Mouse (Mus musculus) CH12.LX (cell line): Measurements from ENCODE around the gene Cpne5. TPM values are rescaled to one million over a fixed set of nuclear protein-coding genes. Genes with fewer than 3 reads are reported as not detected.

ENCODE experiments used
- DNase-seq: peaks from one replicate; pipeline ENCODE4 v3.0.0-alpha.2; 2013; ENCODE audit errors: extremely low read depth
- H3K27ac ChIP-seq: 2 replicates; pipeline ENCODE4 v1.5.1; 2012; ENCODE audit warnings: low read depth, mild to moderate bottlenecking, control low read depth, moderate library complexity; ENCODE audit not compliant: insufficient read depth
- H3K27me3 ChIP-seq: replicated peaks from 2 replicates; pipeline ENCODE3; 2012; ENCODE audit warnings: inconsistent platforms
- H3K36me3 ChIP-seq, 2 experiments: replicated peaks in 1 of 2; 2 replicates each; pipeline versions ENCODE3 to v1.6.1; 2012; ENCODE audit warnings: inconsistent platforms in 1 of 2, low read length in 1 of 2, mild to moderate bottlenecking in 1 of 2, mixed read lengths in 1 of 2, moderate library complexity in 1 of 2; ENCODE audit not compliant: control insufficient read depth in 1 of 2, insufficient read depth in 1 of 2
- H3K4me1 ChIP-seq, 2 experiments: 2 replicates each; pipeline ENCODE4 v1.6.1; 2012; ENCODE audit warnings: inconsistent platforms in 1 of 2, moderate library complexity in 1 of 2; ENCODE audit not compliant: insufficient read depth in 2 of 2, control insufficient read depth in 1 of 2
- H3K4me2 ChIP-seq: 2 replicates; pipeline ENCODE4 v1.6.1; 2012; ENCODE audit warnings: low read depth, mild to moderate bottlenecking, control low read depth; ENCODE audit not compliant: poor library complexity, insufficient read depth, severe bottlenecking
- H3K4me3 ChIP-seq, 3 experiments: fragments of 150-350 bp in 1 of 3; sonication (generic) in 1 of 3; replicated peaks in 1 of 3; 2 replicates each; pipeline versions ENCODE3 to v1.5.1; 2011 to 2012; ENCODE audit warnings: low read depth in 2 of 3, low read length in 2 of 3, mild to moderate bottlenecking in 2 of 3, moderate library complexity in 2 of 3, control low read depth in 1 of 3, improper control_type of control experiment in 1 of 3, inconsistent platforms in 1 of 3, mixed read lengths in 1 of 3; ENCODE audit not compliant: poor library complexity in 1 of 3
- H3K79me2 ChIP-seq: replicated peaks from 2 replicates; pipeline ENCODE4 v1.6.1; 2012; ENCODE audit warnings: mild to moderate bottlenecking, moderate library complexity; ENCODE audit not compliant: control insufficient read depth, poor library complexity, insufficient read depth, severe bottlenecking; ENCODE audit errors: extremely low read depth
- H3K9ac ChIP-seq: 2 replicates; pipeline ENCODE4 v1.6.1; 2012; ENCODE audit warnings: low read depth, mild to moderate bottlenecking, control low read depth, moderate library complexity; ENCODE audit not compliant: insufficient read depth
- H3K9me3 ChIP-seq: replicated peaks from 2 replicates; pipeline ENCODE3; 2012; ENCODE audit warnings: low read length, inconsistent platforms, mixed read lengths
- CTCF ChIP-seq, 2 experiments: IDR thresholded peaks in 1 of 2; conservative IDR thresholded peaks in 1 of 2; 2 replicates each; pipeline ENCODE4 v1.5.1; 2011 to 2012; ENCODE audit warnings: low read depth in 2 of 2, low read length in 2 of 2, improper control_type of control experiment in 1 of 2, inconsistent platforms in 1 of 2, mild to moderate bottlenecking in 1 of 2, moderate library complexity in 1 of 2
- EP300 ChIP-seq: IDR thresholded peaks from 2 replicates; pipeline ENCODE4 v1.6.1; 2011; ENCODE audit warnings: low read length, improper control_type of control experiment
- IRF4 ChIP-seq: IDR thresholded peaks from 2 replicates; pipeline ENCODE4 v1.6.1; 2014; ENCODE audit warnings: low read depth, mild to moderate bottlenecking, inconsistent platforms, low read length, improper control_type of control experiment
- MAFK ChIP-seq: IDR thresholded peaks from 2 replicates; pipeline ENCODE4 v1.6.1; 2011; ENCODE audit warnings: low read length, improper control_type of control experiment; ENCODE audit not compliant: insufficient replicate concordance
- MAX ChIP-seq: IDR thresholded peaks from 2 replicates; pipeline ENCODE4 v1.6.1; 2011; ENCODE audit warnings: low read length, improper control_type of control experiment
- MEF2A ChIP-seq: IDR thresholded peaks from 2 replicates; pipeline ENCODE4 v1.6.1; 2014; ENCODE audit warnings: low read depth, mild to moderate bottlenecking, inconsistent platforms, low read length, improper control_type of control experiment, borderline replicate concordance
- MYC ChIP-seq: IDR thresholded peaks from 2 replicates; pipeline ENCODE4 v1.6.1; 2011; ENCODE audit warnings: low read depth, mild to moderate bottlenecking, improper control_type of control experiment, low read length
- NELFE ChIP-seq: IDR thresholded peaks from 2 replicates; pipeline ENCODE4 v1.6.1; 2011; ENCODE audit warnings: low read depth, low read length, improper control_type of control experiment
- PAX5 ChIP-seq: IDR thresholded peaks from 2 replicates; pipeline ENCODE4 v1.6.1; 2012; ENCODE audit warnings: low read length, inconsistent platforms, mixed read lengths
- POLR2AphosphoS2 ChIP-seq: IDR thresholded peaks from 2 replicates; pipeline ENCODE4 v1.6.1; 2011; ENCODE audit warnings: low read depth, low read length, improper control_type of control experiment
- RAD21 ChIP-seq: IDR thresholded peaks from 2 replicates; pipeline ENCODE4 v1.6.1; 2011; ENCODE audit warnings: low read depth, mild to moderate bottlenecking, low read length, improper control_type of control experiment, moderate library complexity
- SIN3A ChIP-seq: IDR thresholded peaks from 2 replicates; pipeline ENCODE4 v1.6.1; 2012; ENCODE audit warnings: low read length, improper control_type of control experiment, inconsistent platforms
- SMC3 ChIP-seq: IDR thresholded peaks from 2 replicates; pipeline ENCODE4 v1.6.1; 2011; ENCODE audit warnings: low read depth, low read length, improper control_type of control experiment
- TBP ChIP-seq: conservative IDR thresholded peaks from 2 replicates; pipeline ENCODE4 v1.6.1; 2011; ENCODE audit warnings: low read depth, low read length, improper control_type of control experiment
- TCF12 ChIP-seq: IDR thresholded peaks from 2 replicates; pipeline ENCODE4 v1.6.1; 2014; ENCODE audit warnings: low read depth, mild to moderate bottlenecking, inconsistent platforms, low read length, improper control_type of control experiment
- UBTF ChIP-seq: IDR thresholded peaks from 2 replicates; pipeline ENCODE4 v1.6.1; 2012; ENCODE audit warnings: low read depth, mild to moderate bottlenecking, inconsistent platforms, low read length, improper control_type of control experiment, moderate library complexity
- USF1 ChIP-seq: IDR thresholded peaks from 2 replicates; pipeline ENCODE4 v1.6.1; 2014; ENCODE audit warnings: low read depth, mild to moderate bottlenecking, inconsistent platforms, low read length, improper control_type of control experiment
- ZC3H11A ChIP-seq: IDR thresholded peaks from 2 replicates; pipeline ENCODE4 v1.6.1; 2012; ENCODE audit warnings: low read depth, mild to moderate bottlenecking, inconsistent platforms, low read length, improper control_type of control experiment
- ZNF384 ChIP-seq: IDR thresholded peaks from 2 replicates; pipeline ENCODE4 v1.6.1; 2012; ENCODE audit warnings: low read depth, low read length, improper control_type of control experiment, inconsistent platforms
- dilution Hi-C: fragments of 300-500 bp; cut with MboI; formaldehyde crosslinking; loops from 2 replicates; pipeline ENCODE4 v1.14.3; 2020; ENCODE audit warnings: low sequenced_read_pairs; ENCODE audit not compliant: extremely low pct_unique_long_range_greater_than_20kb, extremely low pct_ligation_motif_present
- in situ Hi-C: fragments of 300-500 bp; cut with MboI; formaldehyde crosslinking; loops from 3 replicates; pipeline ENCODE4 v1.14.3; 2019; ENCODE audit warnings: low sequenced_read_pairs, low pct_ligation_motif_present, low pct_unique_long_range_greater_than_20kb, mixed read lengths
- polyA plus RNA-seq: library from polyadenylated mRNA; unstranded; fragments of >175 nt; gene quantifications from 2 replicates; pipeline ENCODE4 v1.2.1, GENCODE M21; 2012; ENCODE audit warnings: low read depth; ENCODE audit not compliant: insufficient read length
- total RNA-seq, 2 experiments: library from RNA; depleted of rRNA; stranded (reverse); fragments of 300-350 nt in 1 of 2; fragments of >200 nt in 1 of 2; gene quantifications; 2 replicates each; pipeline ENCODE4 v1.2.3; 2012 to 2014

The Cpne5 gene
- total and polyA plus RNA-seq, 3 experiments = 0.68 to 1.9 (median 1.3) TPM

DNA sequence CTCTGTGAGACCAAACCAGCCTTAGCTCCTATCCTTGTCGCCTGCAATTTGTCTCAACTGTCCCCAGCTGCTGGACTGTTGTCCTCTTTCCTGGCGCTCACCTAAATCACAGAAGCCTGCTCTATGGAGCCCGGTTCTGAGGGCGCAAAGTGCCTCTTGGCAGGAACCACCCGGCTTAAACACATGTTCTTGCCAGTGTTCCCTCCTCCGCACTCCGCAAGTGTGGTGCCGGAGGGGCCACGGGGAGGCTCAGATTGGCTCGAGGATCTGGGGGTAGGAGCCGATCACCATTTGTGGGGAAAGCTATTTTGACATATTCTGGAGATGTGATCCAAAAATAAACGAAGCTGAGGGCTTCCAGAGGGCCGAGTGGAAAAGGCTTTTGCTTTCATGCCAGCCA lies 9.9 kb upstream of the Cpne5 start:
- no peak for DNase-seq
- Histone ChIP-seq H3K9ac (no peak overlapping the region), H3K4me1 (peaks cover 9 to 14% of the 10 kb centered on the region in 2 experiments; a peak in 3 of 4 replicates)
- in situ Hi-C loops = loop anchor here (5.0 kb wide), 1 partner anchor 201 kb away; no protein-coding TSS in a partner anchor
- TF ChIP-seq USF1 = no peak
- TF ChIP-seq PAX5 = no peak
- no peak for TF ChIP-seq RAD21
- TF ChIP-seq MYC = no peak
- TF ChIP-seq POLR2AphosphoS2 = no peak
- TF ChIP-seq TBP = no peak
- no peak for TF ChIP-seq MAX
- TF ChIP-seq TCF12 = no peak
- TF ChIP-seq, all 38 proteins: peak for 0
- no peak overlapping the region for H3K4me2 ChIP-seq
- no peaks in the 10 kb centered on the region for H3K9me3 ChIP-seq
- H3K4me3 ChIP-seq = no peak overlapping the region
- H3K36me3 ChIP-seq = peaks cover 37 to 50% of the 10 kb centered on the region in 2 experiments
- dilution Hi-C loops = no loop called here
- H3K27ac ChIP-seq = no peak overlapping the region
- 0 out of 2 replicates have a peak, but pooled peaks cover under 1% of the 10 kb centered on the region for H3K79me2 ChIP-seq
- no peaks in the 10 kb centered on the region for H3K27me3 ChIP-seq

DNA sequence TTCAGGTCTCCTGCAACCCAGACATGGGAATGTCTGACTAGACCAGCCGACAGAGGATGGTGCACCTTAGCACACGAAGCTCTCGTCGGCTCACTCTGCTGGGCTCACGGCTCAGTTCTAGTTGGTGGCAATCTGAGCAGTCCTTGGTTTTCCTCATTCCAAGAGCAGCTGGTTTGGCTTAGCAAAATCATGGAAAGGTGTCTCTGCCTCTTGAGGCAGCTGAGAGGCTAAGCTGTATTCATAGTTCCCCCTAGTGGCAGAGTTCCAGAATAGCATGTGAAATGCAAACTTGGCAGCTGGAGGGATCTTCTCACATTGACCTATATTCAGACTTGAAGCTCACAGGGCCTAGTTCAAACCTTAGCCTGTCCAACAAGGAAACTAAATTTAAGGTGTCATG lies 8.6 kb upstream of the Cpne5 start:
- dilution Hi-C loops = no loop called here
- TF ChIP-seq IRF4 = peak; percentile 77
- TF ChIP-seq UBTF = no peak
- TF ChIP-seq NELFE = peak; percentile 16; the same call in 1 of the 2 replicates
- TF ChIP-seq SIN3A = peak; percentile 62
- TF ChIP-seq MEF2A = peak; percentile 54; the same call in 1 of the 2 replicates
- peak; percentile 54; the same call in 1 of the 2 replicates for TF ChIP-seq TCF12
- 0 out of 2 replicates have a peak, but pooled peaks have one; percentile 19 for TF ChIP-seq ZNF384
- TF ChIP-seq MAFK = no peak
- no peak for TF ChIP-seq EP300
- TF ChIP-seq ZC3H11A = peak; percentile 88
- peak; percentile 90 to 92 for TF ChIP-seq CTCF (conservative IDR thresholded peaks at IDR 0.05 in 1 of 2, IDR thresholded peaks at IDR 0.05 in 1 of 2; ENCODE audit: low read depth in 2 of 2, low read length in 2 of 2)
- peak; percentile 91 for TF ChIP-seq RAD21
- TF ChIP-seq SMC3 = peak; percentile 92
- DNase-seq = peak; percentile 83

More for the DNA sequence above, 8.6 kb upstream of the Cpne5 start:
- Histone ChIP-seq H3K4me1 (peaks cover 9 to 14% of the 10 kb centered on the region in 2 experiments; a peak in 3 of 4 replicates), H3K79me2 (no peaks in the 10 kb centered on the region), H3K4me2 (no peak overlapping the region), H3K9me3 (no peaks in the 10 kb centered on the region), H3K27me3 (no peaks in the 10 kb centered on the region), H3K27ac (no peak overlapping the region), H3K4me3 (no peak overlapping the region), H3K9ac (no peak overlapping the region), H3K36me3 (peaks cover 25 to 37% of the 10 kb centered on the region in 2 experiments)
- in situ Hi-C loops = loop anchor here (5.0 kb wide), 1 partner anchor 199 kb away; no protein-coding TSS in a partner anchor
